Mouse (Mus musculus) gastrocnemius, adult 18-20 months (tissue): ENCODE data around the gene Fmnl2. TPM values are rescaled to one million over a fixed set of nuclear protein-coding genes. Genes with fewer than 3 reads are reported as not detected.

ENCODE experiments used
- DNase-seq: peaks from one replicate; pipeline ENCODE4 v3.0.0; 2021; ENCODE audit warnings: low spot score
- total RNA-seq, 2 experiments: library from RNA; stranded (reverse); gene quantifications; 2 replicates each; pipeline ENCODE4 v1.2.3; 2021

Fmnl2 gene
- total RNA-seq, 2 experiments from 2014 or later = 4.2 to 5.2 TPM

DNA sequence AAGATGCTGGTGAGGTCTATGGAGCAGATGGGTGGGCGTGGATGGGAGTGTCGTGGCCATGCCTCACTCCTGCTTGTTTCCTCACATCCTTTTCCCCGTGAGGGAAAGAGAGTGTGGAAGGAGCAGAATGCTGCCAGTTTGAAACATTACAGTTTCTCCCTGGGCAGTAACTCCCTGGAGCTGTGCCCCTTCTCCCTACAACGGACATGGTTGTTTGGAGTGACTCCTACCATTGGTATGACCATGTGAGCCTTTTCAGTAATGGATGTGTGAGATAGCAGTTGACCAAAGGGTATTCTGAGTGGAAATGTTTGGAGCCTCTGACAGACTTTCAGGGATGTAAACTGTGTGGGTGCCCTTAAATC is 5.1 kb downstream of the Fmnl2 start:
- no peak for DNase-seq

DNA sequence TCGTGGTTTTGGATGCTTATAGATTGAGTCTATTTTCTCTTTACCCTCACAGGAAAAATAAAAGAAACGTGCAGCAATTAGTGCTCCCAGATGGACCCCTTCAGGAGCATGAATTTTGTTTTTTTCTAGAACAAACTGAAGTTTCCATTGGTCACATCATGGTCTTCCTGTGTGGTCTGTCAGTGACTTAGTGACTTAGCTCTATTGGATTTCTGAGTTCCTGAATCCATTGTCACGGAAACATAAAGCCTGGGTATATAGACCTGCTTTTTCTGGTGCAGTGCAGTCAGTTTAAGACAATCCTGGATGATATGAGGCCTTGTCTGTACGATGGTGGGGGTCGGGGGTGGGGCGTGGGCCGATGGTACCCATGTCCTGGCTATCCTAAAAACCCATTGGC is 7.0 kb downstream of the Fmnl2 start:
- DNase-seq = no peak

DNA sequence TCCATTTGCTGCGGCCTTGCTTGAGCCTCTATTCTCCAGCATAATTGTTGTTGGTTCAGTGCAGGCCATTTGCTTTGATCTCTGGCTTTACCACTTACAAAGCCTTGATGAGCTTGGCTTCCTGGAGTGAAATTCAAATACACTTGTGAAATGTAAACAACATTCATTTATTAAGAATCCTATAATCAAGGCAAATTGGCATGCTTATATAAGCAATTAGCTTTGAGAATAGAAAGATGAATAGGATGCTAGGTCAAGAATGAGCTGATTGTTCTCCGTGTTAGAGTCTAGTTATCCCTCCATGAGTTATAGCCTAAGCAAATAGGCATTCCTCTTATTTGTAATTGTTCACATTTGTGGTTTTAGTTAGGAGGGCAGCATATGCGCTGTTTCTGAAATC is 8.5 kb downstream of the Fmnl2 start:
- no peak for DNase-seq

DNA sequence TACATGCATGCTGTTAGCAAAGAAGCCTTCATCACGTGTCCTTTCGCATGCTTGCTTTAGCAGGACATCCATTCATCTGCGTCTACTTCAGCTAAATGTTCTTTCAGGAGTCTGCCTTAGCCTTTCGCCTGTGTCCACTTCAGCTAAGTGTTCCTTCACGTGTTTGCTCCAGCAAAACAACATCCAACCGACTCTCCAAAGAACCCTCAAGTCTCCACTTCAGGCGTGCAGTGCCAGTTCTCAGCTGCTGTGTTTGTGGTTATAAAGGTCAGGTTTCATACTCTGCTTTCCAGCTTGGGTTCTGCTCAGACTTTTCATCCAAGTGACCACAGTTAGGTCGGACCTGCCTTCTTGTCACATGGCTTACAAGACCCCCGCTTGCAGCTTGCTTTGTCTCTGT is 10.1 kb downstream of the Fmnl2 start:
- no peak for DNase-seq

DNA sequence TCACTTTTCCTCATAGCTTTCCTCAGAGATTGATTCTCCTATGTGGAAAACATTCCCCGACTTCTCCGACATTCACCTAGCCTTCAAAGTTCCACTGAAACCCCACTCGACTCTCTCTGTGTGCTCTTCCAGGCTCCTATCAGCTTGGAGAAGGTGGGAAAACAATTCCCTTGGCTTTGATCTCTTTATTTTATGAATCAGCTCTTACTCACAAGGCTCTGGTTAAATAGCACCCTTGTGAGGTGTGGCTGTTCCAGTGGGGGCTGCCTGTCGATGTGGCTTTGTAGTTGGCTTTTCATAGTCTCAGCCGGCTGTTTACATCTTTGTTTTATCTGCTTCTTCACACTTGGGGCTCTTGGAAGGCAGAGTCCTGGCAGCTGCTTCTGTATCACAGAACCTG is 10.5 kb downstream of the Fmnl2 start:
- no peak for DNase-seq

DNA sequence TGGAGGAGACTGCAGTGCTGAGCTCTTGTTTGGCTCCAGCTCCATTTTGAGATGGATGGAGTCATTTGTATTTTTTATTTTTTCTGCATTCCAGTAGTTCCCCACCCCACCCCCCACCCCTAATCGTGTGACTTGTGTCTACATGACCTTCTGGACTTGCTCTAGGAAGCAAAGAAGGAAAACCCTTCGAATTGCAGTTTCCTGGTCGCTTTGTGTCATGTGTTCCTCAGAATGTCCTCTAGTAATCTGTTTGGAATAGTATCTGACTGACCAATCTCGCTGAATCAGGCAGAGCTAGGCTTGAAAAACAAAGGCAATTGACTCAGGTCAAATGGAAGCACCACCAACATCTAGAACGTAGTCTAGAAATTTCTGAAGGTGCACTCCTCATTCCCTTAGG is 15.0 kb downstream of the Fmnl2 start:
- no peak for DNase-seq

DNA sequence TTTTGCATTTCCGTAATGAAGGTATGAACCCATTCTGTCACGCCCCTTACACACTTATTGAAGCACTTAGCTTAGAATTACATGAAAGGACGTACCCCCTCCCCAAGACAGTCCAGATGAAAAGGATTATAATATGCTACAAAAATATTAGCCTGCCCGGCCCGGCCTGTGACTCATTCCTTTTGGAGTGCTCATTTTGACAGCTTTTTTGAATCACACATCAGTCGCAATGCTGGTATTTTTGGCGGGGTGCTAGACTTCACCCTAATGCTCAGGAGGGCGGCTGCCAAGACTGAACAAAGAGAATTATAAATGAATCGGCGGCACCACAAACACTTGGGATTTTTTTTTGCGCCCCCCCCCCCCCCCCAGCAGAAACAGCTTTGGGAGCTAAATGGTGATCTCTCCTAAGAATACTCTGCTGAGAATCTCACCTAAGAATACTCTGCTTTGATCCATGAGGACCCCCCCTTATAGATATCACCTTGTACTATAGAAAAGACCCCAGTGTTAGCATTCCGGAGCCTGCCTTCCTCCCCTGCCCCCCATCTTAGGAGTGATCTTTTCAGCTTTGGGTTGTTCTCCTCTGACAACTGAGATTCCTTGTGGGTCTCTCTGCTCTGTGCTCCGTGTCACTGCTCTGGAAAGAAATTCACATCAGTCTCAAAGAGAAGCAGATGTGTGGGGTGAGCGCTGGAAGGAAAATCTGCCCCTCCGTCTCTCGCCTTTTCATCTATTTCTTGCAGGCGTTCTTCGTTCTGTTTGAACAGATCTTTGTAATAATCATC is 15.8 kb downstream of the Fmnl2 start:
- no peak for DNase-seq

DNA sequence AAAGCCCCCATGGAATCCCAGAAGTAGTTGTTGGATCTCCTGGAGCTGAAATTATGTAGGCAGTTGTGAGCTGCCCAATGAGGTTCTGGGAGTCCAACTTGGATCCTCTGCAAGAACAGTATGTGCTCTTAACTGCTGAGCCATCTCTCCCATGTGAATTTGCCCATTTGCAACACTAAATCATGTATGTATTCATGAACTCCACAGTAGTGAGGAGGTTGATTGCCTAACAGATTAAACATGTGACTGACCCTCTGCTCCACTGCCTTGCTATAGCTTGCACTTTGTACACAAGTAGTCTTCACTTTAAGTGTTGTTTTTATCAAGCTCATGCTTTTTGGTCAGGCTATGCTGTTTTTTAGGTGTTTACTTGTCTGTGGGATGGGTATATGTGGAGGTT is 17.1 kb downstream of the Fmnl2 start:
- no peak for DNase-seq

DNA sequence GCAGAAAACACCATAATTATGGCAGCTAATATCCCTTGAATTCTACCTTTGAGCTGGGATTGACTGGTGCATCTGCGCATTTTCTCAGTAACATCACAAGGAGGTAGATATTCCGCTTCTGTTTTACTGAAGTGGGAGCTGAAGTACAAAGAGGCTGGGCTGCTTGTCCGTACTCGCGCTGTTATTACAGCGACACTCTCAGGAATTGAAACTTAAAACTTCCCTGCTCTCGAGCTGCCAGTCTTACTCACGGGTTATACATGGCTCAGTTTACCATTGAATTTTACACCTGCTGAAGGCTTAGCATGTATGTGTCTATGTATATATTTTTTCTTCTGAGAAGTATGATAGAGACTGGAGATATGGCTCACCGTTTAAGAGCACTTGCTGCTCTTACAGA is 18.1 kb downstream of the Fmnl2 start:
- no peak for DNase-seq

DNA sequence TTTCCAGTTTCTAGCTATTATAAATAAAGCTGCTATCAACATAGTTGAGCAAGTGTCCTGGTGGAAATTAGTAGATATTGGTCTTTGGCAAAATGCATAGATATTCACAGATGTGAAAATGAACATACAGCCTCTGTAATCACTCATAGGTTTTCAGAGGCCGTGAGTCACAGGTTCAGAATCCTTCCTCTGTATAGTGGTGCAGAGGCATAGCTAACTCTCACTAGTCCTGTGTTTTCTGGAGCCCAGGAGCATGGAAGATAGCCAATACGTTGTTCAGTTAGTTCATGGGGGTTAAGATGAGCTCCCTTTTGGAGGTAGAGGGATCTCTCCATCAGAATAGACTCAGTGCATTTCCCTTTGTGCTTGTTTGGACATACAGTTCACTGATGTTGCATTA is 25.7 kb downstream of the Fmnl2 start:
- DNase-seq = no peak

DNA sequence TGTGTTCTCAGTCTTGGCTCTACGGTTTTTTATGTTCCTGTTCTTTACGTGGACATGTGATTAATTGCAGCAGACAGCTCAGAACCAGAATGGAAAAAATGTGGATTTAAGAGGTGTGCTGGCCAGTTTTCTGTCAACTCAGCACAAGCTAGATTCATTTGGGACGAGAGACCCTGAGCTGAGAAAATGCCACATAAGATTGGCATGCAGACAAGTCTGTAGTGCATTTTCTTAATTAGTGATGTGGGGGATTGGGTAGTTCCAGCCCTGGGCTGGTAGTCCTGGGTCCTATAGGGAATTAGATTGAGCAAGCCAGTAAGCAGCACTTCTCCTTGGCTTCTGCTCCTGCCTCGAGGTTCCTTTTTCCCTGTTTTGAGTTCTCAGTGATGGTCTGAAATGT is 26.4 kb downstream of the Fmnl2 start:
- DNase-seq = no peak

DNA sequence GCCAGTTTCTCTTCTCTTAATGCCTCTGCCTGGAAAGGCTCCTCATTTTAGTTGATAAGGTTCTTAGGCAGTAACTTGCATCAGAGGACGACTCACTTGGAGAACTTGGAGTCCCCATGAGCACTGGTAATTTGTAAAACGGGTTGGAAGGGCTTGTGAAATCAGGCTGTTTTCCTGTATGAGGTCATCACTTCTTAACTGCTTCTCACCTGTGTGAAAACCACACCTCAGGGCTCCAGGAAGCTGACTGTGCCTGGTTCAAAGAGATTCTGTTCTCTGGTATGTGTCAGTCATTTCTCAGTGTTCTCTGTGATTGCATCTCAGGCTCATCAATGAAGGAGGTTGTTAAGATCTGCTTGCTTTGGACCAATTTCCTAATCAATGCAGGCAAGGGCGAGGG is 27.4 kb downstream of the Fmnl2 start:
- DNase-seq = no peak

DNA sequence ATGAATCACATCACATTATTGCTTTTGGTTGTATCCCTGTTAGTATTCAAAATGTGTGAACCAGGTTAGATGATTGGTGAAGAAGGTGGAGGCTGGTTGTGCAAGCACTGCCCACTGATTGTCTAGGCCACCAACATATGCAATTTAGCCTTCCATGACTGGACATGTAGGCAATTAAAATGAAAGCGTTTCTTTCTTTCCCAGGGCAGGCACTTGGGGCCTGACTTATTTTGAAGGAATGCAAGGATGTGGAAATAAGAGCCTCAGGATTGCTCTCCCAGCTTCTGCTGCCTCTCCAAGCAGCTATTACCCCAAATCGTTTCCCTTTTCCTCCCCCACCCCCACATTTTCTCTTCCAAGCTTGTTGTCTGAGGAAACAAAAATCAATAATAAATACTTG is 29.6 kb downstream of the Fmnl2 start:
- no peak for DNase-seq

DNA sequence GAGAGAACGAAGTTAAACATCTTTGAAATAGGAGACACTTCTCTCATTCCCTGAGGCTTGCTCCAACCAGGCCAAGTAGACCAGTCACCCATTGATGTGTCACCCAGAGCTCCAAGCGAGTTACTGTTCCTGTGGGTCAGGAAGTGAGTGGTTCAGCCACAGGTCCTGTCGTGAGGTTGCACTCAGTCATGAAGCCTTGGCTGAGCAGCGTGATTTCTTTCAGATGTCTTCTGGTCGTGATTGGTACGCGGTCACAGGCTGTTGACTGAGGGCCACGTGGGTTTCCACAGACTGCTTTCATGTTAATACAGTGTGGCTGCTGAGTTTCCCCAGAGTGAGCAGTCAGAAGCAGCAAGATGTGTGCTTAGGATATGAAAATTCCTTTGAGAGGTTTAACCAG is 33.5 kb downstream of the Fmnl2 start:
- DNase-seq = no peak

DNA sequence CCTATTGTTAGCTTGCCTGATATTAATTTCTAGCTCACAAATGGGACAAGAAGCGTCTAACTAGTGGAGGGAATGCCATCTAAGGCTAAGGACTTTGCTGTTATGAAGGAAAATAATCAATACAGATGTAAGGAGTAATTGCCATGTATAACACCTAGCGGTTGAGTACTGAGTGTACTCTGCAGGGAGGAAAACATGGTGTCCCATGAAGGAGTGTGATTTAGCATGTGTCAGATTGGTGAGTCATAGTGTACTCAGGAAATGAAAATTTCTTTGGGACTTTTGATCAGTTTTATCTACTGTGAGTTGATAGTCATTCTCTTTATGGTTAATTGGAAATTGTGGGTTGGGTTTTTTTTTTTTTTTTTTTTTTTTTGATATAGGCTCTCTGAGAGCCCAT is 34.1 kb downstream of the Fmnl2 start:
- DNase-seq = no peak

DNA sequence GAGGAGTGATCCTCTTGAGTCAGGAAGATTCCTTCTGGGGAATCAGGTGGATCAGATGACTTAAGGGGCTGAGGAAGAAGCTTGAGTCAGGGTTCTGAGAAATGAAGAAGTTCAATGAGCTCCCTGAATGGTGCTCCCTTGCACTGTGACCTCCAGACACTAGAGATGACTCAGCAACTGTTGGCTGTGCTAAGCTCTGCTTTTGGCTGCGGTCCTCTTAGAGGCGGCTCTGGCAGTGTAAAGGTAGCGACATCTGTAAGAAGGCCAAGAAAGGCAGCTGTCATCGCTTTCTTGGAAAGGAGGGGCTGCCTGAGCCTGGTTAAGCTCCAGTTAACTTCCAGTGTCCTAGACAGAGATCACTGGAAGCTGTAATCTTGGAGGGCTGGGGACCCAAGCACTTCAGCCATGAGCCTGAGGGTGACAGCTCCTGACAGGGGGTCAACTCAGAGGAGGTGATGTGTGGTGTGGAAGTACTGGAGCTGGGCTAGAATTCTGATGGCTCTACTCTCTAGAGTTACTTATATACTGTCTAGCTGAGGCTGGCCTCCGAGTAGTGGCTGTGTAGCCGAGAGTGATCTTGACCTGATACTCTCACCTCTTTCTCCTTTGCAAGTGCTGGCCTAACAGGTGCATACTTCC is 37.4 kb downstream of the Fmnl2 start:
- DNase-seq = peak; percentile 91

DNA sequence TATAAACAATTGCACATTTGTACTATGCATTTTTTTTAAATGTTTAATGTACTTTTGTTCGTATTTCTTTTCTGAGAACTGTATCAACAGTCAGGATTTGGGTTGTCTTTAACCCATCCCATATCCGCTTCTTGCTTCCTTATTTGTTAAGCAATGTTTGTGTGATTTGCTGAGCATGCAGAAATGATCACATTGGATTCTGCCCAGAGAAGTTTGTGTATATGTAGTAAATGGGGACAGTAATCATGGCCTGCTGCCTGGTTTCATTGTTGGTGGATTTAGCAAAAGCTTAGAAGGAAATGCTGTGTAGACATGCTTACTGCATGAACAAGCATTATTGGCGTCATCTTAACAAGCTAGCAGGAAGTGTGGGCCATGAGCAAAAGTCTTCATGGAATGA is 39.3 kb downstream of the Fmnl2 start:
- no peak for DNase-seq

DNA sequence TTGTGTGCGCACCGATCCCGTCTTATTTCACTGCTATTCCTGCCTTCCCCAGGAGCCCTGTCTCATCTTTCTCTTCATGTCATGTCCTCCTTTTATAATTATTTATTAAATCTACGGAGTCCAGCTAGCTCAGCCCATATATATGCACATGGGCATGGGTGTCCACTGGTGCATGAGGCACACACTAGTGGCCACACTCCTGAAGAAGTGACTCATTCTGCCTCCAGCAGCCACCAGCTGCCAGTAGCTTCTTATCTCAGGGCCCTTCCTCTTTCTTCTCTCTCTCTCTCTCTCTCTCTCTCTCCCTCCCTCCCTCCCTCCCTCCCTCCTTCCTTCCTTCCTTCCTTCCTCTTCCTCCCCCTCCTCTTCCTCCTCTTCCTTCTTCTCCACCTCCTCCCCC is 43.1 kb downstream of the Fmnl2 start:
- DNase-seq = no peak

DNA sequence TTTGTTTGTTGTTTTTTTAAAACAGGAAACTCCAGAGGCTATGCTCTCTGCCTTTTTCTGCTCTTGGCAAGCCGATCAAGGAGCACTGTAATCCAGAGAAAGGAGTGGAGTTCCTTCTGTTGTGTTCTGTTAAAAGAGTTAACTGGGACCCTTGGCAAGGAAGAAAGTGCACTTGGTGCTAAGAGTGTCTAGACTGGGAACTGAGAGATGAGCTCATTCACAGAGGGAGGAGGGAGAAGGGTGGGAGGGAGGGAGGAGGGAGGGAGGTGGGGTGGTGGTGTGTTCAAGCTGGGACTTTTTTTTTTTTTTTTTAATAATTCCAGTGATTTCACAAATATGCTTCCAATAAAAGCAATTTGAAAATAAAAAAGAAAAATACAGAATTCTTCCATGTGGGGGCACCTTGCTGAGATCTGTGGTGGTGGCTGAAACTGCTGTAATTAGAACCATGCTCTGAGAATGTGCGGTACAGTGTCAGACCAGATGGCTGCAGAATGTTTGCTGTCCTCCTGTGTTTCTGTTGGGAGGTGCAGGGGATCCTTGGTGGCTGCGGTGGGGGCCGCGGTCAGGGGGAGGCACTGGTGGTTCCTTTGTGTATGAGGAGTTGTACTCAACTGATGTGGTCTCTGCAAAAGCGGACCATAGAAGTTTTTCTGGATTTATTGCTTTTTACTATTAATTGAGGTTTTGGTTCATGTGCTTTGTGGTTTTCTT is 43.8 kb downstream of the Fmnl2 start:
- no peak for DNase-seq

DNA sequence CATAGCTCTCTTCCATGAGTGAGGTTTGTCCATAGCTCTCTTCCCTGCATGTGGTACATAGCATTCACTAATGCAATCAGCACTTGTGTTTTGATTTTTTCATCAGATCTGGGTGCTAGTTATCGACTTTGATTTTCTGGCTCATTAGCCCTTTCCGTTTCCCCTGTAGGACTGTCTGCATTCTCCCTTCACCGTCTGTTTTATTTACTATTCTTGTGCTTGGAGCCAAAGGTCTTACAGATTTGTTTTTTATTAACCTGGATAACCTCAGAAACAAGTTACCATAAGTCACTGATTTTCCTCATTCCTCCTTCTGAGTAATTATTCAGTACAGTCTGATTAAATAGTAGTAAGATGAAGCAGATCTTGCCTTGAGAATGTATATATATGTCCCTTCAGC is 44.8 kb downstream of the Fmnl2 start:
- DNase-seq = no peak

DNA sequence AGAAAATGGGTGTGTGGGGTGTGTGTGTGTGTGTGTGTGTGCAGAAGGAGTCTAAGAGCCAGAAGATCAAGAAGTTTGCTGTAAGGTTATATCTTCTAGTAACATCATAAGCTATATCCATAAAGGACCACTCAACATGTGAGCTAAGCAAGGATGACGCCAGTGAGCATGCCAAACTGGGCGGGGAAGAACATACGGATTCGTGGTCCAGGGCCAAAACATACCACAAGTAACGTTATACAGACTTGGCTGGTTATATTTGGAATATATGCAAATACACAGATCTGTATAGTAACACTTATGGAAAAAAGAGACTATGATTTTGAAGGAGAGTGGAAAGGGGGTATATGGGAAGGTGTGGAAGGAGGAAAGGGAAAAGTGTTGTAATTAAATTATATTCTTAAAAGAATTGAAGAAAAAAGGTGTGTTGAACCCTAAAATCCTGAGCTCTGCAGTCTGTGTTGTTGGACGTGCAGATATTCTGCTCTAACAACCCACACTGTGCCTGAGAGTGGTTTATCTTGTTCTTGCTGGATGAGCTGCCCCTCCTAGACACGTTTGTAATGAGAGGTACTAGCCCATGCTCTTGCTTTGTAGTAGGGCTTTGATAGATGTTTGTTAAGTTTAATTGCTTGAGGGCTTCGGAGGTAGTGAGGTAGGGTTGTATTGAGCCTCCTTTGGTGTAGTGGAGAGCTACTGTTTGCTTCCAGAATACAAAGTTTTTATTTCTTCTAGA is 45.7 kb downstream of the Fmnl2 start:
- DNase-seq = no peak

DNA sequence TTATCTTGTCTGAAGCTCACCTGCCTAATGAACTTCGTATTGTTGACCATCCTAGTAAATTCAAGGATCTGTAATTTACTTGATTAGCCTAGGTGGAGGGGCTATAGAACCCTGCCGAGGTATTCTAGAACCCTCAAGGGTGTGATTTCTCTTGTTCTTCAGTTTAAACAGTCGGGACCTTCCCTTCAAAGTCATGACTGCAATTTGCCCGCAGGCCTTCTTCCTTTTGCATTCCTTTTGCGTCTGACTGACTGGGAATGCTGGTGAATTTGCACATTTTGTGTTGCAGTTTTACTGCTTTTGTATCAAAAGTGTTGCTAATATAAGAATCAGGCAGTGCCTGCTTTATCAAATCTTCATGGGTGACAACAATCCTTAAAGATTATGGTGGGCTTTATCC is 46.9 kb downstream of the Fmnl2 start:
- DNase-seq = no peak
